25 mouse cellular contexts compared by ENCODE assay signal in genomic region chr1:90501373-90501772, GRCm38 (mm10).
A peak's percentile ranks its signal among the peaks of the same experiment; 100 is the strongest.
DNase-seq lines count a peak whose midpoint lies in the region; ATAC-seq and TF ChIP-seq lines count a peak whose summit lies in the region.
"Had no signal": no experiment of that assay in that cellular context is flagged by ENCODE, and none has a peak within 500 bp of the region (broad histone marks: within the 10 kb centered on the region; RNA-seq: fewer than 3 reads in every experiment).

No protein-coding gene starts in this region.

- no peak overlapping the region for H3K4me2 ChIP-seq in heart, embryonic 12.5 days
- no peak overlapping the region for H3K4me2 ChIP-seq in midbrain, embryonic 11.5 days
- H3K4me2 ChIP-seq: embryonic facial prominence, embryonic 12.5 days; forebrain, embryonic 13.5 days had no signal

- peaks cover 6% of the 10 kb centered on the region for H3K9me3 ChIP-seq in heart, embryonic 12.5 days (replicated peaks)
- H3K9me3 ChIP-seq in midbrain, embryonic 11.5 days (ENCODE audit: control insufficient read depth, low read length) = peaks cover 2% of the 10 kb centered on the region; the same call in 1 of the 2 replicates
- H3K9me3 ChIP-seq in midbrain, embryonic 10.5 days (replicated peaks) = peaks cover 13% of the 10 kb centered on the region
- H3K9me3 ChIP-seq: forebrain, embryonic 13.5 days had no signal

- peak overlapping the region; percentile 92 for H3K27ac ChIP-seq in gastrocnemius, adult 2 months
- no peak overlapping the region for H3K27ac ChIP-seq in heart, embryonic 12.5 days (ENCODE audit: poor library complexity, severe bottlenecking)
- H3K27ac ChIP-seq in midbrain, embryonic 11.5 days (ENCODE audit: low read depth, low read length) = no peak overlapping the region
- no peak overlapping the region for H3K27ac ChIP-seq in midbrain, embryonic 10.5 days (replicated peaks)
- H3K27ac ChIP-seq: embryonic facial prominence, embryonic 10.5 days; embryonic facial prominence, embryonic 12.5 days; forebrain, embryonic 13.5 days had no signal

- no peak for ATAC-seq in heart, embryonic 12.5 days (ENCODE audit: insufficient number of reproducible peaks, low FRiP score)
- no peak for ATAC-seq in midbrain, embryonic 11.5 days (ENCODE audit: low FRiP score)
- ATAC-seq: activated CD4-positive, CD25-positive, alpha-beta regulatory T cell, adult 4 months; CD4-positive, CD25-positive, alpha-beta regulatory T cell, adult 4 months; forebrain, embryonic 13.5 days; Patski had no signal

- no peak overlapping the region for H3K4me3 ChIP-seq in gastrocnemius, adult 2 months
- H3K4me3 ChIP-seq in heart, embryonic 12.5 days = no peak overlapping the region
- H3K4me3 ChIP-seq in midbrain, embryonic 11.5 days (ENCODE audit: low read depth, low read length) = no peak overlapping the region
- H3K4me3 ChIP-seq in midbrain, embryonic 10.5 days = no peak overlapping the region
- H3K4me3 ChIP-seq: embryonic facial prominence, embryonic 10.5 days; embryonic facial prominence, embryonic 12.5 days; forebrain, embryonic 13.5 days had no signal

- no peak for TF ChIP-seq CTCF in gastrocnemius, adult 2 months (IDR thresholded peaks at IDR 0.05)

- no peak for DNase-seq in gastrocnemius, adult 2 months
- DNase-seq in gastrocnemius, postnatal 36 days = no peak
- peak; percentile 46 to 76 for DNase-seq in heart, adult 18-20 months
- no peak for DNase-seq in heart, postnatal 25 days (ENCODE audit: low spot score)
- DNase-seq in heart, adult 9 months (ENCODE audit: low spot score in 2 of 2) = peak; percentile 71 to 73
- peak; percentile 10 for DNase-seq in midbrain, embryonic 11.5 days (ENCODE audit: low spot score, missing footprints)
- DNase-seq in midbrain, embryonic 10.5 days (ENCODE audit: low spot score) = no peak
- DNase-seq: adrenal gland, adult 8-10 months; adrenal gland, postnatal 14 days; adrenal gland, postnatal 36 days; B cell, adult 2 months; cerebellum, adult 11-12 months; cerebellum, adult 2 months; cerebellum, adult 9-10 months; cerebellum, postnatal 10 days; cerebellum, postnatal 25 days had no signal

- no peak overlapping the region for H3K9ac ChIP-seq in heart, embryonic 12.5 days
- no peak overlapping the region for H3K9ac ChIP-seq in midbrain, embryonic 11.5 days (ENCODE audit: low read length)
- H3K9ac ChIP-seq: embryonic facial prominence, embryonic 12.5 days; forebrain, embryonic 13.5 days had no signal

- H3K36me3 ChIP-seq in heart, embryonic 12.5 days = no peaks in the 10 kb centered on the region
- no peaks in the 10 kb centered on the region for H3K36me3 ChIP-seq in midbrain, embryonic 11.5 days (ENCODE audit: control insufficient read depth, insufficient read depth, low read length)
- no peaks in the 10 kb centered on the region for H3K36me3 ChIP-seq in midbrain, embryonic 10.5 days
- H3K36me3 ChIP-seq: embryonic facial prominence, embryonic 10.5 days; embryonic facial prominence, embryonic 12.5 days; G1E had no signal

- intact Hi-C loops in gastrocnemius, adult 2 months (cut with DNase I) = no loop called here
- intact Hi-C loops in gastrocnemius, postnatal 36 days (cut with DNase I) = no loop called here
- intact Hi-C loops in heart, postnatal 25 days (cut with DNase I) = loop anchor here (2.0 kb wide), 1 partner anchor 21 kb away; no protein-coding TSS in a partner anchor

- H3K4me1 ChIP-seq in heart, embryonic 12.5 days (replicated peaks) = peaks cover 26% of the 10 kb centered on the region
- peaks cover 11% of the 10 kb centered on the region for H3K4me1 ChIP-seq in midbrain, embryonic 11.5 days (ENCODE audit: control insufficient read depth, insufficient read depth, low read length)
- H3K4me1 ChIP-seq in midbrain, embryonic 10.5 days = peaks cover 26% of the 10 kb centered on the region

- H3K27me3 ChIP-seq in heart, embryonic 12.5 days (replicated peaks) = no peaks in the 10 kb centered on the region
- no peaks in the 10 kb centered on the region for H3K27me3 ChIP-seq in midbrain, embryonic 11.5 days (ENCODE audit: control insufficient read depth, insufficient read depth, low read length)
- H3K27me3 ChIP-seq in midbrain, embryonic 10.5 days (ENCODE audit: low read depth, poor library complexity, severe bottlenecking) = peaks cover 20% of the 10 kb centered on the region
- H3K27me3 ChIP-seq: CH12.LX; embryonic facial prominence, embryonic 12.5 days; forebrain, embryonic 13.5 days; Patski had no signal

Comparison
In these comparisons a context has a peak if more than half of its experiments do, and no peak if none do; other contexts are left out.
1. DNase-seq: peak in heart, adult 18-20 months (2 of 2), heart, adult 9 months (2 of 2) and midbrain, embryonic 11.5 days (single experiment); none in gastrocnemius, adult 2 months (single experiment), gastrocnemius, postnatal 36 days (0 of 2), heart, postnatal 25 days (single experiment) and midbrain, embryonic 10.5 days (single experiment).